Mouse (Mus musculus) myocyte (in vitro differentiated cells): ENCODE data around the gene Lrrc20. TPM values are rescaled to one million over a fixed set of nuclear protein-coding genes. Genes with fewer than 3 reads are reported as not detected.

Experiments used
- H3K27me3 ChIP-seq: one replicate; pipeline ENCODE4 v1.6.1; 2011; ENCODE audit not compliant: control insufficient read depth, insufficient read depth, insufficient read length
- H3K36me3 ChIP-seq: one replicate; pipeline ENCODE4 v1.6.1; 2011; ENCODE audit not compliant: control insufficient read depth, insufficient read depth
- H3K4me2 ChIP-seq: one replicate; pipeline ENCODE4 v1.6.1; 2011; ENCODE audit warnings: low read depth, control low read depth
- H3K4me3 ChIP-seq: one replicate; pipeline ENCODE4 v1.5.1; 2011; ENCODE audit warnings: mild to moderate bottlenecking, control low read depth, moderate library complexity
- H3K79me2 ChIP-seq: one replicate; pipeline ENCODE4 v1.6.1; 2011; ENCODE audit not compliant: control insufficient read depth, insufficient read depth
- H3ac ChIP-seq: one replicate; pipeline ENCODE4 v1.6.1; 2011; ENCODE audit not compliant: control insufficient read depth, insufficient read length
- CEBPB ChIP-seq: IDR thresholded peaks from 2 replicates; pipeline ENCODE4 v1.6.1; 2011; ENCODE audit warnings: mild to moderate bottlenecking, moderate library complexity; ENCODE audit not compliant: poor library complexity, insufficient read depth, severe bottlenecking
- E2F4 ChIP-seq: IDR thresholded peaks from one replicate; pipeline ENCODE4 v1.6.1; 2011; ENCODE audit warnings: mild to moderate bottlenecking, control low read depth, moderate library complexity; ENCODE audit not compliant: insufficient read depth
- MAX ChIP-seq: IDR thresholded peaks from one replicate; pipeline ENCODE4 v1.6.1; 2011; ENCODE audit warnings: low read depth, mild to moderate bottlenecking, control low read depth
- MYOD1 ChIP-seq, 3 experiments: IDR thresholded peaks; one replicate each; pipeline ENCODE4 v1.6.1; 2011; ENCODE audit warnings: control low read depth in 2 of 3, low read depth in 2 of 3, mild to moderate bottlenecking in 2 of 3, moderate library complexity in 1 of 3; ENCODE audit not compliant: insufficient read length in 2 of 3, control insufficient read depth in 1 of 3
- MYOG ChIP-seq, 3 experiments: IDR thresholded peaks; one replicate each; pipeline ENCODE4 v1.6.1; 2011; ENCODE audit warnings: control low read depth in 2 of 3, low read depth in 2 of 3, mild to moderate bottlenecking in 2 of 3; ENCODE audit not compliant: insufficient read length in 2 of 3, control insufficient read depth in 1 of 3, insufficient read depth in 1 of 3
- POLR2A ChIP-seq: IDR thresholded peaks from one replicate; pipeline ENCODE4 v1.6.1; 2011; ENCODE audit warnings: low read depth, mild to moderate bottlenecking, control low read depth, moderate library complexity; ENCODE audit not compliant: insufficient read length
- POLR2AphosphoS2 ChIP-seq: IDR thresholded peaks from one replicate; pipeline ENCODE4 v1.6.1; 2011; ENCODE audit warnings: low read depth, control low read depth; ENCODE audit not compliant: insufficient read length
- REST ChIP-seq: IDR thresholded peaks from one replicate; pipeline ENCODE4 v1.6.1; 2011; ENCODE audit warnings: mild to moderate bottlenecking, control low read depth, moderate library complexity; ENCODE audit not compliant: insufficient read depth, insufficient read length
- SRF ChIP-seq: IDR thresholded peaks from one replicate; pipeline ENCODE4 v1.6.1; 2011; ENCODE audit warnings: low read depth; ENCODE audit not compliant: control insufficient read depth, insufficient read length
- TCF12 ChIP-seq: IDR thresholded peaks from one replicate; pipeline ENCODE4 v1.6.1; 2011; ENCODE audit warnings: mild to moderate bottlenecking, control low read depth; ENCODE audit not compliant: poor library complexity, insufficient read depth, severe bottlenecking
- TCF3 ChIP-seq: IDR thresholded peaks from one replicate; pipeline ENCODE4 v1.6.1; 2011; ENCODE audit warnings: low read depth, control low read depth; ENCODE audit not compliant: insufficient read length
- USF1 ChIP-seq: IDR thresholded peaks from one replicate; pipeline ENCODE4 v1.6.1; 2011; ENCODE audit warnings: low read depth, mild to moderate bottlenecking, control low read depth, moderate library complexity
- polyA plus RNA-seq: library from polyadenylated mRNA; unstranded; fragments of >200 nt; fragmentation: generic; extraction: Trizol; gene quantifications from one replicate; pipeline ENCODE4 v1.2.1, GENCODE M21; 2012; ENCODE audit warnings: missing spikeins

Gene Lrrc20
- polyA plus RNA-seq, 1 experiment = 20.4 TPM

DNA sequence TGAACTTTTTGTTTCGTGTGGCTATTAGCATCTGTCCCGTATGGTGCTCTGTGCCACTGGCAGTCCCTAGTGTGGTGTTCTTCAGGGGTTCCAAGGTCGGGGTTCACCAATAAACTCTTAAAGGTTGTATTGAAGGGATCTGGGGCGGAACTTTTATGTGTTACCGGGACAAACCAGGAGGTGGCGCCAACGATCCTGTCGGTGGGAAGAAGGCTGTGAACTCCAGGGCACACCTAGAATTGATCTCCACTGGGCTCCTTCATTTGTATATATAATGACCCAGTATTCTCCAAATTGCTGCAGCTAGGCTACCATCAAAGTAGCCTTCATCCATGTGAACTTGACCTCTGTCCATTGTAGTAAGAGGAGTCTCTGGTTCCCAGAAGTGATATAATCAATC is 130.2 kb downstream of the Lrrc20 start:
- no peak overlapping the region for H3K4me2 ChIP-seq
- peaks cover 20% of the 10 kb centered on the region for H3K27me3 ChIP-seq
- H3K36me3 ChIP-seq = no peaks in the 10 kb centered on the region
- no peak overlapping the region for H3K4me3 ChIP-seq
- H3ac ChIP-seq = no peak overlapping the region
- TF ChIP-seq POLR2A (no peak), POLR2AphosphoS2 (no peak), E2F4 (no peak)
- no peaks in the 10 kb centered on the region for H3K79me2 ChIP-seq

DNA sequence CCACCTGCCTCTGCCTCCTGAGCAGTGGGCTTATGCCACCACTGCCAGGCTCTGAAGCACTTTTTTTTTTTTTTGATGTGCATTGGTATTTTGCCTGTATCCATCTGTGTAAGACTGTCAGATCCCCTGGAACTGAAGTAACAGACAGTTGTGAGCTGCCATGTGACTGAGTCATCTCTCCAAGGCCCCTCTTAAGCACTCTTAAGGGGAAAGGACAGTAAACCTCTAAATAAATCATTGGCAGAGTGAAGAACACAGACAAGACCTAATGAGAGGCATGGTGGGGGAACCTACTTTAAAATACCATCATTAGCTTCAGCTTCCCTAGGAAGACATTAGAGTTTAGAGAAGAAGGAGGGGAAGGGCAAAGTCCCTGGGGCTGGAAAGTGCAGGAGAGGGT is 132.6 kb downstream of the Lrrc20 start:
- Histone ChIP-seq H3K27me3 (peaks cover 15% of the 10 kb centered on the region), H3K4me2 (no peak overlapping the region), H3K36me3 (no peaks in the 10 kb centered on the region), H3K4me3 (no peak overlapping the region), H3ac (no peak overlapping the region), H3K79me2 (no peaks in the 10 kb centered on the region)
- TF ChIP-seq USF1 (no peak), MAX (no peak), SRF (no peak), TCF3 (no peak), POLR2A (no peak), POLR2AphosphoS2 (no peak), TCF12 (no peak), MYOG (IDR thresholded peaks at IDR 0.05; ENCODE audit: control insufficient read depth in 1 of 3, insufficient read depth in 1 of 3, insufficient read length in 2 of 3, low read depth in 2 of 3) (no peak), E2F4 (no peak), MYOD1 (IDR thresholded peaks at IDR 0.05; ENCODE audit: control insufficient read depth in 1 of 3, insufficient read length in 2 of 3, low read depth in 2 of 3) (no peak), CEBPB (no peak), REST (no peak)

DNA sequence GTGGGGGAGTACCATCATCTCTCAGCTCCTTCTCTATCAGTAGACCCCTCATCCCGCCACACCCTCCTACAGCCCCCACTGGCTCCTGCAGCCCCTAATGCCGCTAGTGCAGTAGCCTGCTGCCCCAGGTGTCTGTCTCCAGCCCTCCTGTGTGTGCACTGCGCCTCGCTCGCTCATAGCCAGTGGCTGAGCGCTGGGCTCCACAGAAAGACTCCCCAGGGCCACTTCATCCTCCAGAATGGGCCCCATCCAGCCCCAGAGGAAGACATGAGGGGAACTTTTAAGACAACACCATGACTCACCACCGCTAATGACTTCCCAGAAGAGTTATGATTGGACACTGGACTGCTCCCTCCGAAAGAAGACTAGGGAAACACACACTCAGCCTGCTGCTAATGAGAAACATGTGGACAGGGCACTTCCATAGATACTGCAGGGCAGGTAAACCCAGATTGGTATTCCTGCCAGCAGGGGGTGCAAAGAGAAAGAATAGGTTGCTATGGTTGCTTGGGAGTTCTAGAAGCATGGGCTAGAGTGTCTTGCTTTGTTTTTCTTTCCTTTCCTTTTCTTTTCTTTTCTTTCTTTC is 135.1 kb downstream of the Lrrc20 start:
- Histone ChIP-seq H3K36me3 (no peaks in the 10 kb centered on the region), H3K27me3 (no peaks in the 10 kb centered on the region), H3K4me2 (no peak overlapping the region), H3ac (no peak overlapping the region), H3K79me2 (no peaks in the 10 kb centered on the region), H3K4me3 (no peak overlapping the region)
- no peak for TF ChIP-seq CEBPB

DNA sequence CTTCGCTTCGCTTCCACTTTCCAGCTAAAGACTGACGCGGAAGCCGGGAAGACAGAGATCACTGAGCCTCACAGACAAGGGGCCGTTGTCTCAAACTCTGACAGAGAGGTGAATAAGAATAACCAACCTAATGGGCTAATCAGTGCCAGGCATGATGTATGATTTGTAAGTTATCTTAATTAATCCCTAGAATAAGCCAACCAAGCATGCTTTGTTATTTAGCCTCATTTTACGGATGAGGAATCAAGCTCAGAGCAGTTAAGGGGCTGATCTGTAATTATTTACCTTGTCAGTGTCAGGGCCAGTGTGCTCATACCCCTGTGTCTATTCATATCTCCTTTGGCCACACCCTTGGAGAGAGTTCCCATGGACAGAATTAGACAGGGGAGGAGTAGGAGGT is 138.7 kb downstream of the Lrrc20 start:
- no peak overlapping the region for H3K4me2 ChIP-seq
- H3K79me2 ChIP-seq = no peaks in the 10 kb centered on the region
- H3ac ChIP-seq = no peak overlapping the region
- no peaks in the 10 kb centered on the region for H3K27me3 ChIP-seq
- H3K4me3 ChIP-seq = no peak overlapping the region
- TF ChIP-seq MYOG (IDR thresholded peaks at IDR 0.05; ENCODE audit: control insufficient read depth in 1 of 3, insufficient read depth in 1 of 3, insufficient read length in 2 of 3, low read depth in 2 of 3) (no peak), POLR2AphosphoS2 (no peak), TCF12 (no peak), CEBPB (no peak), REST (no peak), TCF3 (no peak), POLR2A (no peak), USF1 (no peak)
- no peaks in the 10 kb centered on the region for H3K36me3 ChIP-seq

DNA sequence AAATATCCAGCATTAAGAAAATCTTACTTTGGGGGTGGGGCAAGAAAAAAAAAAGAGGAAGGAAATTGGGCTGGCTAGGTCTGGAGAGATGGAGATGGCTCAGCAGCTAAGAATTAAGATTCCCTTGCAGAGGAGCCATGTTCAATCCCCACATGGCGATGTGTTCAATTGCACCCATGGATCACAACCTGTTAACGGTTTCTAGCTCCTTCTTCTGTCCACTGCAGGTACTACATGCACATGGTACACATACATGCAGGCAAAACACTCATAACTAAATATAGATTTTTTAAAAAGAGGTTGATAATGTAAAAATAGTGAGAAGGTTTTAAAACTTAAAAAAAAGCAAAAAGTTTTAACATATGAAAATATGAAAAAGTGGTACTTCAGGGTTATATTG is 142.9 kb downstream of the Lrrc20 start:
- Histone ChIP-seq H3ac (no peak overlapping the region), H3K4me3 (no peak overlapping the region), H3K36me3 (no peaks in the 10 kb centered on the region), H3K4me2 (no peak overlapping the region), H3K79me2 (no peaks in the 10 kb centered on the region), H3K27me3 (no peaks in the 10 kb centered on the region)
- TF ChIP-seq E2F4 = no peak
- no peak for TF ChIP-seq USF1
- TF ChIP-seq CEBPB = no peak
- no peak for TF ChIP-seq POLR2AphosphoS2
- TF ChIP-seq TCF12 = no peak
- TF ChIP-seq POLR2A = no peak
- no peak for TF ChIP-seq REST
- no peak for TF ChIP-seq TCF3
- no peak for TF ChIP-seq MYOD1 (IDR thresholded peaks at IDR 0.05; ENCODE audit: control insufficient read depth in 1 of 3, insufficient read length in 2 of 3, low read depth in 2 of 3)
- TF ChIP-seq SRF = no peak
- TF ChIP-seq MYOG (IDR thresholded peaks at IDR 0.05; ENCODE audit: control insufficient read depth in 1 of 3, insufficient read depth in 1 of 3, insufficient read length in 2 of 3, low read depth in 2 of 3) = no peak
- no peak for TF ChIP-seq MAX
